Mouse (Mus musculus): ENCODE measurements at regions not wholly inside any gene's neighbourhood (a gene's known extent, or its start where the extent isn't known, plus 50 kb on each side); places are given as distances from the start of the nearest gene placed in this dataset.

DNA sequence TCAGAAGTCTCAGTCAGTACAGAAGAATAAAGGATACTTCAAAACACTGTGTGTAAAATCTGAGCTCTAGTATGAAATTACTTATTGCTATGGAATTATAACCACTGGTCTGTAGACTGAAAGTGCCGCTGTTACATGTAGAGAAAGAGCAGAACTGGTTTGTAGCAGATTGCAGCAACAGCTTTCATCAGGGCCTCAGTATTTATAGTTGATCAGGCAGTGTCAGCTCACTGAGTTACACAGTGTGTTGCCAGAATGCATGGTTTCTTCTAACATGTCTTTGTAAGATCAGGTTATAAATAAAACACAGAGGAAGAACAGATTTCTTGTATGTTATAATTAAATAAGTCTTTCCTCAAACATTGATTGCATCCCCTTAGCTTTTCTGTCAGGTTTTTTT is 347.6 kb upstream of the Grik2 start:
- Histone ChIP-seq H3K4me3 (ENCODE audit: low read depth, low read length) (no peak overlapping the region), H3K9me3 (replicated peaks; ENCODE audit: control insufficient read depth, low read length, poor library complexity, severe bottlenecking) (no peaks in the 10 kb centered on the region), H3K27me3 (ENCODE audit: control insufficient read depth, insufficient read depth, low read depth, low read length) (no peaks in the 10 kb centered on the region), H3K9ac (ENCODE audit: low read depth, low read length) (no peak overlapping the region), H3K36me3 (ENCODE audit: control insufficient read depth, insufficient read depth, low read length) (no peaks in the 10 kb centered on the region), H3K4me1 (ENCODE audit: control insufficient read depth, insufficient read depth, low read length) (no peaks in the 10 kb centered on the region), H3K27ac (ENCODE audit: low read length) (no peak overlapping the region), H3K4me2 (ENCODE audit: low read length) (no peak overlapping the region)
- no peak for ATAC-seq
- 92% methylated on average over 1 of the region's 1 CpGs for WGBS

DNA sequence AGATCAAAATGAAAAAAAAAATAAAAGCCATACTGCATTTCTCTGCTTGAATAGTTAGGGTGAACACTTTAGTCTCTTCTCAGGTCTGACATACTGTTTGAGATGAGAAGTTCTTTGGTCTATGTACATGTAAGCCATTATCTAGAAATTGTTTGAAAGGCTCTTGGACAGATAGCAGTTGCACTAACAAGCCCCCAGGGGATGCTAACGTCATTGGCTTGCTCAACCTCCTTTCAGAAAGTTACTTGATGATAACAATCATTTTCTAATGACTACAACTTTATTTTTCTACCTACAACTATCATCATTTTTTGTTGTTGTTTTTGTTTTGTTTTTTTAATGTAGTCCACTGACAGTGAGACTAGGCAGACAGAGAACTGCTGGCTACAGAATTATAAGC is 346.9 kb upstream of the Grik2 start:
- Histone ChIP-seq H3K27me3 (ENCODE audit: control insufficient read depth, insufficient read depth, low read depth, low read length) (no peaks in the 10 kb centered on the region), H3K4me1 (ENCODE audit: control insufficient read depth, insufficient read depth, low read length) (no peaks in the 10 kb centered on the region), H3K4me2 (ENCODE audit: low read length) (no peak overlapping the region), H3K9me3 (replicated peaks; ENCODE audit: control insufficient read depth, low read length, poor library complexity, severe bottlenecking) (no peaks in the 10 kb centered on the region), H3K27ac (ENCODE audit: low read length) (no peak overlapping the region), H3K36me3 (ENCODE audit: control insufficient read depth, insufficient read depth, low read length) (no peaks in the 10 kb centered on the region), H3K9ac (ENCODE audit: low read depth, low read length) (no peak overlapping the region), H3K4me3 (ENCODE audit: low read depth, low read length) (no peak overlapping the region)
- no peak for ATAC-seq
- WGBS = 35% methylated on average over 1 of the region's 1 CpGs

All from midbrain, embryonic 16.5 days (tissue).